Mouse (Mus musculus): ENCODE data around the gene Rps6kb2. TPM values are rescaled to one million over a fixed set of nuclear protein-coding genes. Genes with fewer than 3 reads are reported as not detected.

Rps6kb2 gene
- polyA plus RNA-seq (2015; fragmentation: Nextera tagmentation; extraction: Ambion mirVana), result 30.1 and 37.0 TPM in 2 replicates

GRCm38 (mm10) chr19:4162646-4163542 is at the start of gene Rps6kb2:
Rps6kb2 (minus strand) TSS chr19:4163354.

DNA sequence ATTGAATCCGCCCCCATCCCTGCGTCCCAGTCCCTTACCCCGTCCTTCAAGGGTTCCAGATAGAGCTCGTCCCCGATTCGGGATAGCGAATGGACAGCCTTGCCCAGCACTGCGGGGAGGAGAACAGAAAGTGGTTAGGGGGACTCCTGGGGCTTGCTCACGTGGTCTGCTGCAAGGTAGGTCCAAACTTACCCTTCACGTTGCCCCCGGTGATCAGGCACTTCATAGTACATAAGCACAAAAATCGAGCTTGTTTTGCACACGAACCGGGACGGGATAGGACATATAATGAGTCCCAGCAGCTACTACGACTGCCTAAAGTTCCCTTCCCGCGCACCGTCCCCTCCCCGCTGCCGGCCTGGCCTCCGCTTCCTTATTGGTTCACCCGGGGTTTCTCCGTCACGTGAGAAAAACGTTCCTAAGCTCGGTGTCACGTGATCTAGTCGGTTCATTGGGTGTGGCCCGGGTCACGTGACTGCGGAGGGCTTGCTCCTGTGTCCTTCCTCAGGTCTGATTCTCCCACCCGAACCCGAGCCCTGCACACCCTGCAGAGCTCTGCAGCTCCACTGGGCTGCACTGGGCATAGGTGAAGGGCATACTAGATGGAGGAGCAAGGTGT is 38.2 kb upstream of the Rps6kb2 start, which contains the start of gene Rad9a:
Rad9a (minus strand) TSS at position 372 of the 619 bp plus-strand sequence.

DNA sequence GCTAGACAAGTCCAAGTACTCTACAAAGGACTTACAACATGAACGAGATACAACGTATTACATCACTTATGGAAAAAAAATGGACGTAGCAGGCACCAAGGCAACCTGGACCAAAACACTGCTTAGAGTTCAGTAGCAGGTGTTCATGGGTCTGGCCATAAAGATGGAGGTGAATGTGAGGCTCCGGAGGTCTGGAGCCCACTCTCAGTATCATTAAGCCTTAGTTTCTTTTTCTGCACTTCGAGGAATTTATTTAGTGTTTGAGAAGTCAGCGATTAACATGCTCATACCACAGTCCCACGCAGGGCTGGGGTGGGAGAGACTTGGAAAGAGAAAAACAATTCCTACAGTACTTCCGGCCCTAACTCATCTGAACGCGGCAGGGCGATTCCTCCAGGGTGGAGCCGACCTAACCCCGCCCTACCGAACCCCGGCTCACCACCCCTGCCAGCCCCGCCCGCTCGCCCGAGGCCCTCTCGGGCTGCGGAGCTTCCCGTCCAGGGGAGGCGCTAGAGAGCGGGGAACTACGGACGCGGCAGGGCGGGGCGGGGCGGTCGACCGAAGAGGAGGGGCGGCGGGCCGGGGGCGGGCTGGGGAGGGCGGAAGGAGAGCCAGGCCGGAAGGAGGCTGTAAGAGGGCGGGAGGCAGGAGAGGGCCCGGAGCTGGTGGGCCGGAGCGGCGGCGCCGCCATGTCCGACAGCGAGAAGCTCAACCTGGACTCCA is 28.5 kb upstream of the Rps6kb2 start, which contains the start of gene Ppp1ca:
Ppp1ca (plus strand) TSS at position 538 of the 723 bp plus-strand sequence.

DNA sequence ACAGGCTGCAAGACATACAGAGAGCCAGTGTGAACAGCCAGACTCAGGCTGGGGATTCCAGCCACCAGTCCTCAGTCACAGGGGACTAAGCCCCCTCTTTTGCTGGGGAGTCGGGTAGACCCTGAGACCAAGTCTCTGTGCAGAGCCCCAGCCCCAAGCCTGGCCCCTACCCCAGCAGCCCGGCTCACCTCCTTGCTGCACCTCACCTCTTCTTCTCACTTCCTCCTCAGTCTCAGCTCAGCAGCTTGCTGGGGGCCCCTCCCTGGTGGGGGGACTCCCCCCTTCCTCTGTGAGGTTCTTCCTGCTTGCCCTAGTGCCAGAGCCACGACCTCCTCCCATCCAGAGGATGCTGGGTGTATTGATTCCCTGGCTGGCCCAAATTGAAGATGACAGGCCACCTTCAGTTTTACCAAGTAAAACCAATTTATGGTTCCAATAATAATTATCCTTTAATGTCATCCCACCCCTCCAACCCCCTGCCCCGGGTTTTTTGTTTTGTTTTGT is 27.7 kb upstream of the Rps6kb2 start, which contains the start of gene Tbc1d10c:
Tbc1d10c (minus strand) TSS at position 454 of the 504 bp plus-strand sequence.

DNA sequence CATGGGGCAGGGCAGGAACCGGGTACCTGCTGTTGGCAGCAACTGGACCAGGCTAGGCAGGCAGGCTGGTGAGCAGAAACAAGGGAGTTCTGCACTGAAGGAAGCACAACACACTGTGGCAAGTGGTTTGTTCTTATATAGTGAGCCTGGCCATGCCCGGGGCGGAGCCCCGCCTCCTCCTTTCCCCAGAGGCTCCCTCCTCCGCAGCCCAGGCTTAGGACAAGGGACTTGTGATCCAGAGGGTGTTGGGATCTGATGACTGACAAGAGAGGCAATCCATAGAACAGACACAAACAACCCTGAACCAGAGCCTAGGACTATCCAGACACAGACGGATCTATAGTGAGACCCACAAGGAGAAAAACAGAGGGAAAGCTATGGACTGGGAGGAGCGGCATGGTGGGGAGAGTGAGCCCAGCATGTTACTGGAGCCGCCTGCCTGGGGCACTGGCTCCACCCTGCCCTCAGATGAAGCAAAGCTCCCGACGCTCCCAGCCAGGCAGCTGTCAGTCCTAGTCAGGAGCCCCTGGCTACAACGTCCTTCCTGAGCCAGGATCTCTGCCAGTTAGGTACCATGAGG is 12.3 kb upstream of the Rps6kb2 start, which contains the start of gene Carns1:
Carns1 (minus strand) TSS at position 112 of the 580 bp plus-strand sequence.

DNA sequence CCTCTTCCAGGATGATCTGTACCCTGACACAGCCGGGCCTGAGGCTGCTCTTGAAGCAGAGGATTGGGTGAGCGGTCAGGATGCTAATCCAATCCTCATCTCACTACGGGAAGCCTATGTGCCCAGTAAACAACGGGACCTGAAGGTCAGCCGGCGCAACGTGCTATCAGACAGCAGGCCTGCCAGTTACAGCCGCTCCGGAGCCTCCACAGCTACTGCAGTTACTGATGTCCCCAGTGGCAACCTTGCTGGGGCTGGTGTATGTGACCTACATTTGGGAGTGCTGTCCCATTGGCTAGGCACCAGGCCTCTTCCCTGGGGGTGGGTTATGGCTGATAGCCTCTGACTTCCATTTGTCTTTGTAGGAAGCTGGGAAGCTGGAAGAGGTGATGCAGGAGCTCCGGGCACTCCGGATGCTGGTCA is 9.9 kb downstream of the Rps6kb2 start, which contains the start of gene Ptprcap:
Ptprcap (plus strand) TSS at position 373 of the 423 bp plus-strand sequence.

DNA sequence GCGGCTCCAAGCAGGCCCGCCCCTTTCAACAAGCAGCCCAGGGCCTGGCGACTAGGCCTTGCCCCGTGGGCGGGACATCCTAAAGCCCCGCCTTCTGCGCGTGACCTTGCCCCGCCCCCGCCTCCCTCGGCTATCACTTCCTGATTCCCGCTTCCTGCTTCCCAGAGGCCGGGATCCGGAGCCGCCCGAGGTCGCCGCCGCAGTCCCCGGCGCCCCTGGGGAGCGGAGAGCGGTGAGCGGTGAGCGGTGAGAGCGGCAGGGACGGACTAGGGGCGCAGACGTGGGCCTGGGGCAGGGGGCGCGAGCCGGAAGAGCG is 14.7 kb downstream of the Rps6kb2 start, which contains the start of gene Coro1b:
Coro1b (plus strand) TSS at position 129 of the 316 bp plus-strand sequence.

DNA sequence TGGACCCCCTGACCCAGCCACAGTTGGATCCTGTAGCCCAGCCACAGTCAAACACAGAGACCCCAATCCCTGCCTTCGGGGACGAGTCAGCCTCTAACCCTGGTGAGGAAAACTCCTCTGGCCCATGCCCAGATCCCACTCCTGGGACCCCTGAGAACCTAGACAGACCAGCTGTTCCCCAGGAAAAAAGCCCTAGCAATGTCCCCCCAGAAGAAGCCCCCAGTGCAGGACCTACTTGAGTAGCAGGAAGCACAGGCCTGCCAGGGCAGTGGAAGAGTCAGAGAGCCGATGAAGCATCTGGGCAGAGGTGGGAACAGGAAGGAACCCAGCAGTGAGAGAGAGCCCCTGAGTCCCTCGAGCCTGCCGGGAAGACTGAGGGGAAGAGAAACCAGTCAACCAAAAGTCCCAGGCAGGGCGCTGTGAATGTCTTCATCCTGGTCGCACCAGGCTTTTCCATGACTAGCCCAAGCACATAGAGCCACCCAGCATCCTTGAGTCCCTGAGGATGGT is 19.3 kb downstream of the Rps6kb2 start, which contains the start of gene Cabp4:
Cabp4 (minus strand) TSS at position 275 of the 510 bp plus-strand sequence.

GRCm38 (mm10) chr19:4139446-4139845 is 23.7 kb downstream of the Rps6kb2 start, which contains the start of gene Gpr152:
Gpr152 (plus strand) TSS chr19:4139787.

DNA sequence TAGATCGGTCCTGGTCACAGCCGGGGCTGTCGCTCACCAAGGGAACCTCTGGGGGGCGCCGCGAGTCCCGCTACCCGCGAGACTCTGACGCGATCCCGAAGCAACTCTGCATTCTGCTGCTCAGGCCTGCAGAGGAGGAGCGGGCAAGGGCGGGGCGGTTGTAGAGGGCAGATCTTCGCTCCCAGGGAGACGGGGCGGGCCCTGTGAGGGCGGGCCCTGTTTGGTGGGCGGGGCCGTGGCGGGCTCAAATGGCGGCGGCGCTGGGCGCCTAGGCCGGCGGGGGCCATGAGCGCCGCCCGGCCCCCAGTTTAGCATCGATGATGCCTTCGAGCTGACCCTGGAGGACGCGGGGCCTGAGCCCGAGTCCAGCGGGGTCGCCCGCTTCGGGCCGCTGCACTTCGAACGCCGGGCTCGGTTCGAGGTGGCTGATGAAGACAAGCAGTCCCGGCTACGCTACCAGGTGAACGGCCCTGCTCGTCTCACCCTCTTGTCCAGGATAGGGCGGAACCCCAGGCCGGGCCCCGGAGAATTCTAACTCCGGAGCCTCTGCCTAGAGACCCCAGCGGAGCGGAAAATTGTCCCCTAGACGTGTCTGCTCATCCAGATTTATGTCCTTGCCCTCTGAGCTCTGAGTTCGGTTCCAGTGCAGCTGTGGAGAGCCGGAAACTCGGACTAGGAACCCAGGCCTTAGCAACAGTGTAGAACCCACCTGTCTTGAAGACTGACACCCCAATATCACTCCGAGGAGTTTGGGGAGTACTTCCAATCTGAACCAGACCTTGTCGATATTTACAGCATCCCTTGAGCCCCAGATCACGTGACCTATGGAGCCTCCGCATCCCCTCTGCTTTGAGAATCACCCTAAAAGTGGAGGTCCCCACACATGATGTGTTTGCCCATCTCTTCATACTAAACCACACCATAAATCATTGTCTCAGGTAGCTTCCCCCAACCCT is 37.1 kb downstream of the Rps6kb2 start, which contains the start of gene Aip:
Aip (minus strand) TSS at position 118 of the 956 bp plus-strand sequence.

Other genes with a start within 250 kb of the Rps6kb2 start
- gene Aldh3b1, start 233.5 kb downstream of the Rps6kb2 start, polyA plus RNA-seq (2015; fragmentation: Nextera tagmentation; extraction: Ambion mirVana), result 12.5 and 18.9 TPM in 2 replicates
- 48.2 and 70.6 TPM in 2 replicates for gene Unc93b1, start 228.2 kb downstream of the Rps6kb2 start, polyA plus RNA-seq (2015; fragmentation: Nextera tagmentation; extraction: Ambion mirVana)
- 0.08 and 0.15 TPM in 2 replicates for gene Aldh3b3, start 204.7 kb downstream of the Rps6kb2 start, polyA plus RNA-seq (2015; fragmentation: Nextera tagmentation; extraction: Ambion mirVana)
- gene Aldh3b2, start 191.0 kb downstream of the Rps6kb2 start, polyA plus RNA-seq (2015; fragmentation: Nextera tagmentation; extraction: Ambion mirVana), result 0.45 and 0.91 TPM in 2 replicates
- gene Acy3, start 176.8 kb downstream of the Rps6kb2 start, polyA plus RNA-seq (2015; fragmentation: Nextera tagmentation; extraction: Ambion mirVana), result 7.9 and 9.8 TPM in 2 replicates
- gene Tbx10, start 170.6 kb downstream of the Rps6kb2 start, polyA plus RNA-seq (2015; fragmentation: Nextera tagmentation; extraction: Ambion mirVana), result 0.06 TPM in 1 of 2 replicates, not detected in the other
- 20.8 and 22.9 TPM in 2 replicates for gene Nudt8, start 162.8 kb downstream of the Rps6kb2 start, polyA plus RNA-seq (2015; fragmentation: Nextera tagmentation; extraction: Ambion mirVana)
- gene Gm49405, start 162.7 kb downstream of the Rps6kb2 start, polyA plus RNA-seq (2015; fragmentation: Nextera tagmentation; extraction: Ambion mirVana), result 0.71 and 0.87 TPM in 2 replicates
- 1.3 and 1.6 TPM in 2 replicates for gene Doc2g, start 160.0 kb downstream of the Rps6kb2 start, polyA plus RNA-seq (2015; fragmentation: Nextera tagmentation; extraction: Ambion mirVana)
- gene Ndufv1, start 150.5 kb downstream of the Rps6kb2 start, polyA plus RNA-seq (2015; fragmentation: Nextera tagmentation; extraction: Ambion mirVana), result 162 and 170 TPM in 2 replicates
- 309 and 335 TPM in 2 replicates for gene Gstp1, start 125.4 kb downstream of the Rps6kb2 start, polyA plus RNA-seq (2015; fragmentation: Nextera tagmentation; extraction: Ambion mirVana)
- 7.4 and 12.0 TPM in 2 replicates for gene Gstp2, start 117.3 kb downstream of the Rps6kb2 start, polyA plus RNA-seq (2015; fragmentation: Nextera tagmentation; extraction: Ambion mirVana)
- gene Gstp3, start 103.8 kb downstream of the Rps6kb2 start, polyA plus RNA-seq (2015; fragmentation: Nextera tagmentation; extraction: Ambion mirVana), result 30.1 and 31.1 TPM in 2 replicates
- 0.19 TPM in 1 of 2 replicates, not detected in the other for gene Cabp2, start 81.8 kb downstream of the Rps6kb2 start, polyA plus RNA-seq (2015; fragmentation: Nextera tagmentation; extraction: Ambion mirVana)
- gene Cdk2ap2, start 66.2 kb downstream of the Rps6kb2 start, polyA plus RNA-seq (2015; fragmentation: Nextera tagmentation; extraction: Ambion mirVana), result 172 and 193 TPM in 2 replicates
- gene Pitpnm1, start 63.4 kb downstream of the Rps6kb2 start, polyA plus RNA-seq (2015; fragmentation: Nextera tagmentation; extraction: Ambion mirVana), result 16.6 and 22.5 TPM in 2 replicates
- gene Aip, start 37.5 kb downstream of the Rps6kb2 start, polyA plus RNA-seq (2015; fragmentation: Nextera tagmentation; extraction: Ambion mirVana), result 46.8 and 51.7 TPM in 2 replicates
- not detected in 2 replicates for gene Gpr152, start 23.6 kb downstream of the Rps6kb2 start, polyA plus RNA-seq (2015; fragmentation: Nextera tagmentation; extraction: Ambion mirVana)
- gene Cabp4, start 19.3 kb downstream of the Rps6kb2 start, polyA plus RNA-seq (2015; fragmentation: Nextera tagmentation; extraction: Ambion mirVana), result 0.34 and 0.51 TPM in 2 replicates
- 83.9 and 109 TPM in 2 replicates for gene Coro1b, start 14.7 kb downstream of the Rps6kb2 start, polyA plus RNA-seq (2015; fragmentation: Nextera tagmentation; extraction: Ambion mirVana)
- gene Ptprcap, start 9.8 kb downstream of the Rps6kb2 start, polyA plus RNA-seq (2015; fragmentation: Nextera tagmentation; extraction: Ambion mirVana), result 54.1 and 74.8 TPM in 2 replicates
- gene Carns1, start 12.1 kb upstream of the Rps6kb2 start, polyA plus RNA-seq (2015; fragmentation: Nextera tagmentation; extraction: Ambion mirVana), result 2.5 and 3.6 TPM in 2 replicates
- 26.1 and 34.7 TPM in 2 replicates for gene Tbc1d10c, start 27.9 kb upstream of the Rps6kb2 start, polyA plus RNA-seq (2015; fragmentation: Nextera tagmentation; extraction: Ambion mirVana)
- 442 and 443 TPM in 2 replicates for gene Ppp1ca, start 28.7 kb upstream of the Rps6kb2 start, polyA plus RNA-seq (2015; fragmentation: Nextera tagmentation; extraction: Ambion mirVana)
- 17.5 and 19.7 TPM in 2 replicates for gene Rad9a, start 38.3 kb upstream of the Rps6kb2 start, polyA plus RNA-seq (2015; fragmentation: Nextera tagmentation; extraction: Ambion mirVana)
- gene Clcf1, start 50.9 kb upstream of the Rps6kb2 start, polyA plus RNA-seq (2015; fragmentation: Nextera tagmentation; extraction: Ambion mirVana), result 3.2 and 4.0 TPM in 2 replicates
- gene AC109138.7, start 51.0 kb upstream of the Rps6kb2 start, polyA plus RNA-seq (2015; fragmentation: Nextera tagmentation; extraction: Ambion mirVana), result not detected in 2 replicates
- gene Pold4, start 68.5 kb upstream of the Rps6kb2 start, polyA plus RNA-seq (2015; fragmentation: Nextera tagmentation; extraction: Ambion mirVana), result 30.2 and 35.5 TPM in 2 replicates
- gene Ssh3, start 105.8 kb upstream of the Rps6kb2 start, polyA plus RNA-seq (2015; fragmentation: Nextera tagmentation; extraction: Ambion mirVana), result 4.7 and 6.3 TPM in 2 replicates
- gene Ankrd13d, start 119.8 kb upstream of the Rps6kb2 start, polyA plus RNA-seq (2015; fragmentation: Nextera tagmentation; extraction: Ambion mirVana), result 1.7 and 2.7 TPM in 2 replicates
- 23.0 and 33.3 TPM in 2 replicates for gene Grk2, start 142.9 kb upstream of the Rps6kb2 start, polyA plus RNA-seq (2015; fragmentation: Nextera tagmentation; extraction: Ambion mirVana)
- gene Kdm2a, start 234.9 kb upstream of the Rps6kb2 start, polyA plus RNA-seq (2015; fragmentation: Nextera tagmentation; extraction: Ambion mirVana), result 19.6 and 20.3 TPM in 2 replicates